Mouse (Mus musculus): ENCODE measurements around the gene Olfr1303. TPM values are rescaled to one million over a fixed set of nuclear protein-coding genes. Genes with fewer than 3 reads are reported as not detected.

Olfr1303 gene
- polyA plus RNA-seq (2015; fragmentation: Nextera tagmentation; extraction: Ambion mirVana) = not detected in 2 replicates

GRCm38 (mm10) chr2:111820240-111820639 is at the start of gene Olfr1303:
Olfr1303 (minus strand) TSS chr2:111820340.
- ATAC-seq (ENCODE audit: insufficient number of reproducible peaks, insufficient read depth, low FRiP score, low TSS enrichment, low read depth) = no peak
- Histone ChIP-seq H3K27me3 (no peaks in the 10 kb centered on the region), H3K9ac (no peak within 1 kb of the TSS), H3K4me1 (no peaks in the 10 kb centered on the region), H3K9me3 (no peaks in the 10 kb centered on the region), H3K36me3 (no peaks in the 10 kb centered on the region), H3K4me3 (no peak within 1 kb of the TSS), H3K27ac (no peak within 1 kb of the TSS), H3K4me2 (no peak within 1 kb of the TSS)
- WGBS = 76% methylated on average over 2 of the region's 2 CpGs

- Histone ChIP-seq H3K27ac (no peak overlapping the region), H3K4me1 (no peaks in the 10 kb centered on the region), H3K27me3 (no peaks in the 10 kb centered on the region), H3K4me3 (no peak overlapping the region), H3K4me2 (no peak overlapping the region), H3K36me3 (no peaks in the 10 kb centered on the region), H3K9ac (no peak overlapping the region), H3K9me3 (0 out of 2 replicates have a peak, but pooled peaks cover 3% of the 10 kb centered on the region)
- ATAC-seq (ENCODE audit: insufficient number of reproducible peaks, insufficient read depth, low FRiP score, low TSS enrichment, low read depth) = no peak
Observed at GRCm38 (mm10) chr2:111812936-111813335, 7.2 kb downstream of the Olfr1303 start.

- no peak within 1 kb of the TSS for H3K4me2 ChIP-seq
- no peaks in the 10 kb centered on the region for H3K4me1 ChIP-seq
- no peak within 1 kb of the TSS for H3K27ac ChIP-seq
- WGBS = 76% methylated on average over 2 of the region's 2 CpGs
- no peak within 1 kb of the TSS for H3K9ac ChIP-seq
- no peaks in the 10 kb centered on the region for H3K27me3 ChIP-seq
- no peaks in the 10 kb centered on the region for H3K36me3 ChIP-seq
- no peaks in the 10 kb centered on the region for H3K9me3 ChIP-seq
- ATAC-seq (ENCODE audit: insufficient number of reproducible peaks, insufficient read depth, low FRiP score, low TSS enrichment, low read depth) = no peak
- H3K4me3 ChIP-seq = no peak within 1 kb of the TSS
Observed at GRCm38 (mm10) chr2:111777129-111777528, 43.0 kb downstream of the Olfr1303 start, which contains the start of gene Olfr1302. Olfr1302 (plus strand) TSS chr2:111777429.

Other genes starting within 250 kb of the Olfr1303 start
- gene Olfr1297, start 193.8 kb downstream of the Olfr1303 start, polyA plus RNA-seq (2015; fragmentation: Nextera tagmentation; extraction: Ambion mirVana) = not detected in 2 replicates
- gene Olfr1298, start 171.1 kb downstream of the Olfr1303 start, polyA plus RNA-seq (2015; fragmentation: Nextera tagmentation; extraction: Ambion mirVana) = not detected in 2 replicates
- not detected in 2 replicates for gene Olfr1299, start 158.9 kb downstream of the Olfr1303 start, polyA plus RNA-seq (2015; fragmentation: Nextera tagmentation; extraction: Ambion mirVana)
- gene Olfr1301, start 69.3 kb downstream of the Olfr1303 start, polyA plus RNA-seq (2015; fragmentation: Nextera tagmentation; extraction: Ambion mirVana) = not detected in 2 replicates
- gene Olfr1302, start 42.9 kb downstream of the Olfr1303 start, polyA plus RNA-seq (2015; fragmentation: Nextera tagmentation; extraction: Ambion mirVana) = not detected in 2 replicates
- gene Olfr1305, start 56.8 kb upstream of the Olfr1303 start, polyA plus RNA-seq (2015; fragmentation: Nextera tagmentation; extraction: Ambion mirVana) = not detected in 2 replicates
- not detected in 2 replicates for gene Olfr1306, start 95.9 kb upstream of the Olfr1303 start, polyA plus RNA-seq (2015; fragmentation: Nextera tagmentation; extraction: Ambion mirVana)
- gene Olfr1307, start 129.1 kb upstream of the Olfr1303 start, polyA plus RNA-seq (2015; fragmentation: Nextera tagmentation; extraction: Ambion mirVana) = not detected in 2 replicates
- not detected in 2 replicates for gene Olfr1308, start 144.6 kb upstream of the Olfr1303 start, polyA plus RNA-seq (2015; fragmentation: Nextera tagmentation; extraction: Ambion mirVana)
- gene Olfr1309, start 169.9 kb upstream of the Olfr1303 start, polyA plus RNA-seq (2015; fragmentation: Nextera tagmentation; extraction: Ambion mirVana) = not detected in 2 replicates
- not detected in 2 replicates for gene Olfr1310, start 192.4 kb upstream of the Olfr1303 start, polyA plus RNA-seq (2015; fragmentation: Nextera tagmentation; extraction: Ambion mirVana)
- gene Olfr1311, start 204.1 kb upstream of the Olfr1303 start, polyA plus RNA-seq (2015; fragmentation: Nextera tagmentation; extraction: Ambion mirVana) = not detected in 2 replicates
- gene Olfr1312, start 229.9 kb upstream of the Olfr1303 start, polyA plus RNA-seq (2015; fragmentation: Nextera tagmentation; extraction: Ambion mirVana) = not detected in 2 replicates